Mouse (Mus musculus): ENCODE measurements around the gene Sephs2.

The Sephs2 gene

DNA sequence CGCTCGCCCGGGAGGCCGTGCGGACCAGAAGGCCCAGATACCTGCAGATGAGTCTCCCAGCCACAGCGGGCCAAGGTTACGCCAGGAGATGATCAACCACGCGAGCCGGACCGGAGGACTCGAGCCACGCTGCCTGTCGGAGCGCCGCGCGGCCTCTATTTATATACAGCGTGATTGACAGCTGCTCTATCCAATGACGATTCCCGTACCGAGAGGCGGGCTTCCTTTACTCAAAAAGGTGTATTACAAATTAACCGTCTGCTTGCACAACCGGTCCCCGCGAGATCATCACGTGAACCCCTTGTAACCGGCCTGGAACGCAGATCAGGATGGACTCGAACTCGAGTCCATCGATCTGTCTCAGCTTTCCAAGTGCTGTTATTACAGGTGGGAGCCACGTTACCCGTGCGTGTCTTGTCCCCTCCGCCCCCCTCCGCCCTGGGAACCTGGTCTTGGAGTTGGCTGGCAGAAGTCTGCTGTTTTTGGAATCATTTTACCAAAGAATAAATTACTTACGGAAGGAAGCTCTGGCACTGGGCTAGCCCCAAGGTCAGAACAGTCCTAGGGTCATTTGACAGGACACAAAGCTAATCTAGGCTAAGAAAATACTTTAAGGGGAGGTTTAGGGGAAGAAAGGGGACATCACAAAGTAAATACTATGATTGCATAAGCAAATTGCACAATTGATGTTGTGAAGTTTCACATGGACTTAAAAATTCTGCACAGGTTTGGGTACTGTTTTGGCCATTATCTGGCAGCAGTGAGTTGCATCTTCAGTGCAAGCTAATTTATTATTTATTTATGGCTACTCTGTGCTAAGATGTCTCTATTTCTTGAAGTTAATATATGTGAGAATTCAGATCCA lies at the start of gene Sephs2:
TSS of gene Sephs2 (minus strand) at position 131 of the 865 bp plus-strand sequence.
- peak; percentile 90 for DNase-seq (ENCODE audit: extremely low spot score, low read depth, low spot score)

DNA sequence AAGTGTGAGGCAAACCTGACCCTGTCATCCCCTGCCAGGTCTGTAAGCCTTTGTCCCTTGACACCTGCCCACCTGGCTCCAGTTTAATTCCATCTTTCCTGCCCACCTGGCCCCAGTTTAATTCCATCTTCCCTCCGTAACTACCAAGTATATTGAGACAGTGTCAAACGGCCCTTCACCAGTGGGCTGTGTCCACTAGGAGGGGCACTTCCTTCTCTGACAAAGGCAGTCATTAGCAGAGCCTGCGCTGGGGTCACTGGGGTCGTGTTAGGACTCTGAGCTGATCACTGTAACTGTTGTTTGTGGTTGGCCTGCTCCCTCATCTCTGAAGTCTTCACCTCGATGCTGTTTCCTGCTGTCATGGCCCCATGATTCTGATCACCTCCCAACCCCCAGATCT lies 48.2 kb upstream of the Sephs2 start:
- DNase-seq (ENCODE audit: extremely low spot score, low read depth, low spot score) = no peak

DNA sequence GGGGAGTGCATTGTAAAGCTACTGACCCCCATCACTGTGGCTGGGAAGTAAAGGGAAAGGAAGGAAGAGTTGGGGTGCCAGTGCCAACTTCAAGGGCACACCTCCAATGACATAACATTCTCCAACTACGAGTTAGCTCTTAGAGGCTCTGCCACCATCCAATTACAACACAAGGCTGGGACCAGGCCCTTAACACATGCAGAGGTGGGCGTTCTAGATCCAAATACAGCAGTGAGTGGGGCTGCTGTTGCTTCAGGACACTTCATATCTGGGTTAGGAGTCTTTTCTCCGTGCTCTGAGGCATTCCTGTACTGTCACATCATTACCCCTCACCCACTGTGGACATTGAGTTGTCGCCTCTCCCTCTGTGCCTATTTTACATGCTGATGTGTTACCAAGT lies 47.3 kb upstream of the Sephs2 start:
- DNase-seq (ENCODE audit: extremely low spot score, low read depth, low spot score) = no peak

DNA sequence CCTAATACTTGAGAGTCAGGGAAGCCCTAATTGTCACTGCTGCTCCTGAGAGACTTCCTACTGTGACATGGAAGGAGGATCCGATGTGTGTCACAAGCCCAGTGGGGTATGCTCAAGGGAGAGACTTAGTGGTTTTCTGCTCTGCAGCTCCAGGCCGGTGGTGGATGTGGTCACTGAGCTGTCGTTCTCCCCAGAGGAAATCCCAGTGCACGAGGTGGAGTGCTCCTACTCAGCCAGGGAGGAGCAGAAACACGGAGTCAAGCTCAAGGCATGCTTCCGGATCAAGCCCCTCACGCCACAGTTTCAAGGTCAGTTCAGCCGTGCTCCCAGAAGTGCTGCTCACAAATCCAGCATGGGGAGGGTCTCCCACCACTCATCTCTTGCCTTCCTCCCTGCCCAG lies 40.1 kb upstream of the Sephs2 start:
- DNase-seq (ENCODE audit: extremely low spot score, low read depth, low spot score) = no peak

DNA sequence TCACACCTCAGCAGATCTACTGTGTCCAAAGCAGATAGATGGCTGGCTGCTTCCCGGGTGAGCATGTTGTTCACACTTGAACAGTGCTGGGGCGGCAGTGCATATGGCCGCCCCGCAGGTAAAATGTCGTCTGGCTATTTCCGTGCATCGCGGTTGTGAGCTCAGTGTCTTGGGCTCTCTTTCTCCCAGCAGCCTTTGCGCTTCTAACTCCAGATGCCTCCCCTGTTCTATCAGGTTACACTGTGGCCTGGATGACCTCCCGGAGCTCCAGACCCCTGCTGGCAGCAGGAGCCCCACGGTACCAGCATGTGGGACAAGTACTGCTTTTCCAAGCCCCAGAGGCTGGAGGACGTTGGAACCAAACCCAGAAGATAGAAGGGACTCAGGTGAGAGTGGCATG lies 36.1 kb upstream of the Sephs2 start:
- DNase-seq (ENCODE audit: extremely low spot score, low read depth, low spot score) = no peak

DNA sequence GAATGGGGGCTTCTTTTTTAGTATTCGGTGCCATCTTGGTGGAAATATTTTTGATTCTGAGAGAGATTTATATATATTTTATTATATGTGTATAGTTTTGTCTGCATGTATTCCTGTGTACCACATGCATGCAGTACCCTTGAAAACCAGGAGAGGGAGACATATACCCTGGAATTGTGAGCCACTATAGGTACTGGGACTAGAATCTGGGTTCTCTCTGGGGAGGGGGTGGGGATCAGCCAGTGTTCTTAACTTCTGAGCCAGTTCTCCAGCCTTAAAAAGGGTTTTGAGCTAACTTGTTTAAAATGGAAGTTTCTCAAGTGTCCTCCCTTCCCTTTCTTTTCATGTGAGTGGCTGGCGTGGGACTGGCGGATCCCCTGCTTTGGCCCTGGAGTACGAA lies 35.0 kb upstream of the Sephs2 start:
- peak; percentile 56 for DNase-seq (ENCODE audit: extremely low spot score, low read depth, low spot score)

DNA sequence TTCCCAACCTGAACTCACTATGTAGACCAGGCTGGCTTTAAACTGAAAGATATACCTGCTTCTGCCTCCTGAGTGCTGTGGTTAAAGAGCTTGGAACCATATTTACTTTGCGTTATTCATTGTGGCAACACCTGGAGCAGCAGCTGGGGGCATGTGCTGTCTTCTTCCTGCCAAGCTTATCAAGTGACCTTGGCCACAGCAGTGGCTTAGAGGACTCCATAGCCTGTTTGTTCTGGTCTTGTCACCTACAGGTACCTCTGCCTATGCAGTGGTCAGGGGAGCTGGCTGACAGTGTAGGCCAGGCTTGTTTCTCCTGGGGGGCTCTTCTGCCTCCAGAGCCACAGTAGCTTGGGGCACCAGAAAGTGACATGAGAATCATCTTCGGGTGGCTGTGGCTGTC lies 34.6 kb upstream of the Sephs2 start:
- DNase-seq (ENCODE audit: extremely low spot score, low read depth, low spot score) = no peak

DNA sequence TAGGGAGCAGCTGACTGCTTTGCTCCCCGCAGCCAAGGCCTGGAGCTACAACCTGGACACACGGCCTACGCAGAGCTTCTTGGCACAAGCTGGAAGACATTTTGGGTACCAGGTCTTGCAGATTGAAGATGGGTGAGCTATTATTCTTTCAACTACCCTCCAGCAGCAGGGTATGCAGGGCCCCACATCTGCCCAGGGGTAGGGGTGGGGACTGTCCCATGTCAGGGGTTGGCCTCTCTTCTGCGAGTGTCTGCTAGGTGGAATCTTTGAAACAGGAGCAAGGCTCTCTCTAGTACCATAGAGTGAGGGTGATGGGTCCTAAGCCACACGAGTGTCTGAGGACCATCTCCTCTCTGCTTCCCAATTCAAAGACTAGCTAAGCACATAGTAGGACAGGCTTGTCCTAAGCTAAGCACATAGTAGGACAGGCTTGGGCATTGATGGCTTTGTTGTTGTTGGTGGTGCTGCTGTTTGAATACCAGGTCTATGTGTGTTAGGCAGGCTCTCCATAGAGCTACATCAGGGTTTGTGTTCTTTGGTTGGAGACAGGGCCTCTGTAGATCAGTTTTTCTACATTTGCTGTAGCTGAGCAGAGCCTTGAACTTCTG lies 23.8 kb upstream of the Sephs2 start:
- no peak for DNase-seq (ENCODE audit: extremely low spot score, low read depth, low spot score)

DNA sequence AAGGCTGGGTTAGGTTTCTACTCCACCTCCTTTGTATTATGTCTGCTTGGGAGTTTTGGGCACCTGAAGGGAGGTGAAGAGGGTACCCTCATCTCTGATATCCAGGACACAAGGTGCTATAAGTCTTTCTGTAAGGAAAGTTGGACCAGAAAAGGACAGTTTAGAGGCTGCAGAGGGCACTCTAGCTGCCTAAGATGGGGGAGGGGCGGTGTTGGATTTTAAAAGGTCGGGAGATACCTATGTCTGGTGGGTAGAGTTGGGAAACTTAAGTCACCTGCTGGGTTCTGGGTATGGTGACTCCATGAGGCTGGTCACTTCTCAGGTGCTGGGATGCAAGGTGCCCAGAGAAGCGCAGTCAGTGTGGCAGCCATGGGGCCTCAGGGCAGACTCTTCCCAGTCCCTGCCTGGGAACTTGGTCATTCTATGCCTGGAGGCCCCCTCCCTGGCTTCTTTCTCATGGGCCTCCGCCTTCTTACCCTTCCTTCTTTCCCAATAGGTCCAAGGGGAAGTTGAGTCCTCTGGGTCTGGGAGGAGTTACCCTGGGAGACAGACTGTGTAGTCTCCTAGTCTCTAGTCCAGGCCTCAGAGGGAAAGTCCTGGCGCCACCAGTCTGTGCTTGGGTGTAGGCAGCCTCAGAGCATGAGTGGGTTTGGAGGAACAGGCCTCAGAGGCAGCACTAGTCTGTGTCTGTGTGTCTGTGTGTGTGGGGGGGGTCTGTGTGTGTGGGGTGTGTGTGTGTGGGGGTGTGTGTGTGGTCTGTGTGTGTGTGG lies 23.1 kb upstream of the Sephs2 start:
- DNase-seq (ENCODE audit: extremely low spot score, low read depth, low spot score) = no peak

DNA sequence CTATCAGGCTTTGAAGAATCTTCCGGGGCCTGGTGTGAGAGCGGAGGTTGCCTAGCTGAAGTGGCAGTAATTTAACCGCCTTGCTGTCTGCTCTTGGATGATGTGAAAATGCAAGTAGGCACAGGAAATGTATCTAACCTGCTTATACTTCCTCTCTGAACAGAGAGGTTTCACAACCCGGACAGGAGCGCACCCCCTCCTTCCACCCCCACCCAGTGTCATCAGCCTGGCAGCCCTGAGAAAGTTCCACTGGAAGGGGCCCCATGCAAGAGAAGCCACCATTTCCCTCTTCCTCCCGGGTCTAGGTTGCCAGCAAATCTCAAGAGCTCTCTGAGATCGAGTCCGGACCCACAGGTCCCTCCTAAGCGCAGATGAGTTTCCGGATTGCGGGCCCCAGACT lies 22.2 kb upstream of the Sephs2 start, which contains the start of gene Itgal:
TSS of gene Itgal (plus strand) at position 163 of the 400 bp plus-strand sequence.
- no peak for DNase-seq (ENCODE audit: extremely low spot score, low read depth, low spot score)

DNA sequence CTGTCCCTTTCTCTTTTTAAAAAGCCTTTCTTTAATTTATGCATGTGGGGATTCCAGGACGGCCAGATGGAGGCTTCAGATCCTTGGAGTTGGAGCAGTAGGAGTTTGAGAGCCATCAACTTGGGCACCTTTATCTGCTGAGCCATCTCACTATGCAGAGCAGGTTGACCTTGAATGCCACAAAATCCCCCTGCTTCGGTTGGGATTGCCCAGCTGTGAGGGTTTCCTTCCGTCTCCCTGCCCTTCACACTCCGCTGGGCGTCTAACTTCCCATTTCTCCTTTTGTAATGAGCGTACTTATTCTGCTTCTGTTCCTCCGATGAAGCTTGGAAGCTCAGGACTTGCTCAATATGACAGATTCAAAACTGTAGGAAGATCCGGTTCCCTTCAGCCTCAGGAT lies 16.3 kb upstream of the Sephs2 start:
- no peak for DNase-seq (ENCODE audit: extremely low spot score, low read depth, low spot score)

DNA sequence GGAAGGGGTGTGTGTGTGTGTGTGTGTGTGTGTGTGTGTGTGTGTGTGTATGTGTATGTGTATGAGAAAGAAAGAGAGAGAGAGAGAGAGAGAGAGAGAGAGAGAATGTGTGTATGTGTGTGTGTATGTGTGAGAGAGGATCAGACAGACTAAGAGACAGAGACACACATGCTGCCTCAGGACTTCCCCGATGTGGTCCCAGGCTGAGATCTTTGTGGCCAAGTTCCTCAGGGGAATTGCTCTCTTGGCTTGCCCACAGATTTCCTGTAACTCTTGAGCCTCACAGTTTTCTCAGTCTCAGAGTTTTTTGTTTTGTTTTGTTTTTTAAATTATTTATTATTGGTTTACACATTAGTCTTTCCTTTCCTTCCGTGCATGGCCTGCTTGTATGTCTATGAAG lies 15.5 kb upstream of the Sephs2 start:
- no peak for DNase-seq (ENCODE audit: extremely low spot score, low read depth, low spot score)

DNA sequence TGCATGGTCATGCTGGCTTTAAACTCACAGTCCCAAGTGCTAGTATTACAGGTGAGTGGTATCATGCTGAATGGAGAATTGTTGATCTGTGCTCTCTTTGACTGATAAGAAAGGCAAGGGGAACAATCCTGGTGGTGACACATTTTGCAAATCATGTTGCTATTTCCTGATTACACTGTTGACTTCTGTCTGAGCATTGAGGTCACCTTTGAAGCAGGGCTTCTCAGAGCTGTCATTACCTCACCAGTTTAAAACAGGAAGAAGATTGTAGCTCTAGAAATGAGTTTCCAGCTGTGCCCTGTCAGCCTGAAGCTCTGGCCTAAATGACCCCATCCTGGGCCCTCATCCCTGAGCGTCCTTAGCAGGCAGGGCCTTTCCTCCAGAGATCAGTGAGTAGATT lies 14.1 kb upstream of the Sephs2 start:
- no peak for DNase-seq (ENCODE audit: extremely low spot score, low read depth, low spot score)

DNA sequence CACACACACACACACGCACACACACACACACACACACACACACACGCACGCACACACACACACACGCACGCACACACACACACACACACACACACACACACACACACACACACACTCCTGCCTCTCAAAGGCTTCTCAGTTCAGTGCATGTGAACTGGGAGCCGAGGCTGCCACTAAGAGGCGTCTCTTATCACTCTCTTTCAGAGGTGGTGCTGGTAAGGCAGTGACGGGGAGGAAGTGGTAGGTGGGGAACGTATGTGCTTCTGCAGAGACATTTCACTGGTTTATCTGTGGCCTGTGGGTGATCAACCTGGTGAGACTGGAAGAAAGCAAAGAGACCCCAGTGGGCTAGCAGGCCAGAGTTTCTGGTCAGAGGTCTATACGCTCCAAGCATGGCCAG lies 11.3 kb upstream of the Sephs2 start:
- no peak for DNase-seq (ENCODE audit: extremely low spot score, low read depth, low spot score)

DNA sequence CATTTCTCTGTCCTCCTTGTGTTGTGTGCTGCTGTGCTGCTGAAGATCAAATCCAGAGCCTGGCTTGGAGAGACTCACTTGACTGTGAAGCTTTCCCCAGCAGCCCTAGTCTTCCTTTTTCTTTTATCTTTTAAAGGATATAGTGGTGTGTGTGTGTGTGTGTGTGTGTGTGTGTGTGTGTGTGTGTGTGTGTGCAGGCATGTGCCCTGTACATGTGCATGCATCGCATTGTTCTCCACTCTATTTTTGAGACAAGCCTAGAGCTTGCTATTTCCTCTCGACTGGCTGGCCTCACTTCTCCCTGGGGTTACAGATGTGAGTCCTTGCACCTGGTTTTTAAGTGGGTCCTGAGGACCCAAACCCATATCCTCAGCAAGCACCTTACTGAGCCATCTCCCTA lies 8.3 kb upstream of the Sephs2 start:
- DNase-seq (ENCODE audit: extremely low spot score, low read depth, low spot score) = no peak

DNA sequence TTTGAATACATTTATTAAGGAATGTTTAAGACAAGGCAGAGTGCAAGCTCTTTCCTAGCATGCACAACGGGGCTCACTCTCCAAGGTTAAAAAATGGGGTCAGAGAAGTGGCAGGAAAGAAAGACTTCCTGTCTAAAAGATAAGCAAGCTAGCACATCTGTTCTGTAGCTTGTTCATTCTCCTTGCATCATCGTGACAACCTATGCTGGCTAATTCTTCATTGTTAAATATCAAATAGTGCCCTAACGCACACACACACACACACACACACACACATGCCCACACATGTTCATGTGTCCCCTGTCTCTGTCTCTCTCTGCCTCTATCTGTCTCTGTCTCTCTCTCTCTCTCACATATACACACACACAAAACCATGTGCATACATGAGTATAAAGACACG lies 7.3 kb upstream of the Sephs2 start:
- DNase-seq (ENCODE audit: extremely low spot score, low read depth, low spot score) = no peak

DNA sequence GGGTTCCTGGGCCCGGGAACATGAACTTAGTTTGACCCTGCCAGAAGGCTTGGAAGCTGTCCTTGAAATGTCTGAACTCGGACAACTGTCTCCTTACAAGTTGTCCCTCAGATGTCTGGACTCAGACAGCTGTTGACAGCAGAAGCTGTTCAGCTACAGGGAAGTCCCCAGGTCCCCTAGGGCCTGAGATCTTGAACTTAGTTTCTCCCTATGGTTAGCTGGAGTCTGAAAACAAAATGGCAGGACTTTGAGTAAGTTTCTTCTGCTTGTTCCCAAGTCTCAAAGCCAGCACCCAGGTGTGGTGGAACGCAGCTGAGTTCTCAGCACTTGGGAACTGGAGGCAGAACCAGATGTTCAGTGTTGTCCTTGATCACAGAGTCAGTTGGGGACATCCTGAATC lies 6.2 kb upstream of the Sephs2 start:
- DNase-seq (ENCODE audit: extremely low spot score, low read depth, low spot score) = no peak

DNA sequence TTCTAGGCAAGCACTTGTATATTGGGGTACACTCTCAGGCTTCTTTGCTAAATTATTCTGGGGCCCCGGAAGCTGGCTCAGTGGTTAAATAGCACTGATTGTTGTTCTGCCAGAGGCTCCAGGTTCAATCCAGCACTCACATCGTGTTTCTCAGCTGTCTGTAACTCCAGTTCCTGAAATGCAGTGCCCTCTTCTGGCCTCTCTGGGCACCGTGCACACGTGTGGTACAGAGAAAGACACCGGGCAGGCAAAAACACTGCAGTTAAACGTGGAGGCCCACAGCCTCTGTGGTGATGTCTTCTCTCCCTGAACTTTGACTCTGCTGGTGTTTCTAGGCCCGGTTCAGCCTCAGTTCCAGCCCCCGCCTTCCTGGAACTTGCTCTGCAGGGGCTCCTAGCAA lies 4.5 kb upstream of the Sephs2 start:
- DNase-seq (ENCODE audit: extremely low spot score, low read depth, low spot score) = no peak

DNA sequence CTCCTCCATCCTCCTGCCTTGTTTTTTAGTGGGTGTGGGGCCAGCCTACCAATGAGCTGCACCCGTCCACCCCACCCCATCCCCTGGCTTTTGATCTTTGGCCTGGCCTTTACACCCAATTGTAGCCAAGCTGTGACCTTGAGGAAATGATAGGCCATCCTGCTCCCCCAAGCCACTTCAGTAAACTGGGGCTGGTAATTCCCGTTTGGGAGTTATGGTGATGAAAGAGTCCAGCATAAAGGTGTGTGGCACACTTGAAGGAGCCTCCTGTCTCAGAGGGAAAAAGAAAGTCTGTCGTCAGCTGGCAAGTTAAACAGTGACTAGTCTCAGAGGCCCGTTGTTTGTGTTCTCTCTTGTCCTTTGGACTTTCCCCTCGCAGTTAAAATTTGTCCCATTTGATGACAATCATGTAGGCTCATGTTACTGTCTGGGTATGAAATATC lies 2.7 kb upstream of the Sephs2 start:
- DNase-seq (ENCODE audit: extremely low spot score, low read depth, low spot score) = no peak

DNA sequence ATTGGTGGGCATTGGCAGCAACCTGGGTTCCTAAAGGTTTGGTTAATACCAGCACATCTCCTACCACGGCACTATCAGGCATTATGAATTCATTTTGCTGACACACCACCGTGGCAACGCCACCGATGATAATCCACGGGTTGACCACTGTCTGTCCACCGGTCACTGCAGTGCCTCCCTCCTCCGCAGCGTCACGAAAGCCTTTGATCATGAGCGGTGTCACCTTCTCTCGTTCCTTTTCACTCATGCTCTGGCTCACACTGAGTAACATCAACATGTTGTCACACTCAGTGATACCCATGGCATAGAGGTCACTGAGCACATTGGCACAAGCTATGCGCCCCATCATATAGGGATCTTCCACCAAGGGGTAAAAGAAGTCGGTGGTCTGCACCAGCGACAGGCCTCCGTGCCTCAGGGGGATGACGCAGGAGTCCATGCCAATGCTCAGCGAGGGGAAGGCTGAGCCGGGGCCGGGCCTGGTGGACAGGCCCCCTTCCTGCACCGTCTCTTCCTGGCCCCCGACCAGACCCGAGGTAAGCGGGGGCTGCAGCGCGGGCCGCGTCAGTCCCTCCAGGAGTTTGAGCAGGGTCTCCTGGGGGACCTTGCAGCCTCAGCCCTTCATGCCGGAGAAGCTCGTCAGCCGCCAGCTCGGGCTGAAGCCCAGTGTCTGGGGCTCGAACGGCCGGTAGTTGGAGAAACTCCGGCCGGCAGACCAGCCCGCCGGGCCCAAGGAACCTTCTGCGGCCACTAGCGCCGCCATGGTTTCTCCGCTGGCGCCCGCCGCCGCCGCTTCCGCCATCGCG lies 534 bp downstream of the Sephs2 start:
- no peak for DNase-seq (ENCODE audit: extremely low spot score, low read depth, low spot score)

DNA sequence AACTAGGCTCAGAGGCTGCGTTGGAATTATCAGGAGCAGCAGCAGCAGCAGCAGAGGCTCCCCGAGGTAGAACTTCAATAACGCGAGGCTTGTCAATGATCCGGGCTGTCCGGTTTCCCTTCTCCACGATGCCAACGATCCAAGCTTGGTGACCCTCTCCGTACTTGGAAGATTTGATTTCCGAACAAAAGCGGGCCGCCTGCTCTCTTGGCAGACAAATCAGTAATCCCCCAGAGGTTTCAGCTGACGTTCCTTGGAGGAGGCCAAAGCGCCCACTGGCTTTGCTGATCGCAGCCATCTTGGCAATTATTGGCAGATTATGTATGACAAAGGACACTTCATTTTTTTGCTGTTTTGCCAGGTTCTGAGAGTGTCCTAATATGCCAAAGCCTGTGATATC lies 1.3 kb downstream of the Sephs2 start:
- DNase-seq (ENCODE audit: extremely low spot score, low read depth, low spot score) = no peak
